Mouse (Mus musculus) 3134 (cell line): ENCODE measurements around the gene Glipr1l2.
"Not testable (repeated sequence)": the region's sequence is repeated elsewhere in the genome, so short reads cannot be mapped to it uniquely, and the experiment has no call there.

Source experiments
- DNase-seq: peaks from one replicate; pipeline ENCODE4 v3.0.0-alpha.2; 2011; ENCODE audit warnings: low spot score; ENCODE audit not compliant: insufficient read length; ENCODE audit errors: extremely low read depth

Glipr1l2 gene

GRCm38 (mm10) chr10:112083157-112083556, at the start of gene Glipr1l2:
Glipr1l2 (plus strand) TSS chr10:112083354.
- no peak for DNase-seq

- DNase-seq: not testable (repeated sequence)
Measured at GRCm38 (mm10) chr10:112043523-112043922, 39.6 kb upstream of the Glipr1l2 start.

DNA sequence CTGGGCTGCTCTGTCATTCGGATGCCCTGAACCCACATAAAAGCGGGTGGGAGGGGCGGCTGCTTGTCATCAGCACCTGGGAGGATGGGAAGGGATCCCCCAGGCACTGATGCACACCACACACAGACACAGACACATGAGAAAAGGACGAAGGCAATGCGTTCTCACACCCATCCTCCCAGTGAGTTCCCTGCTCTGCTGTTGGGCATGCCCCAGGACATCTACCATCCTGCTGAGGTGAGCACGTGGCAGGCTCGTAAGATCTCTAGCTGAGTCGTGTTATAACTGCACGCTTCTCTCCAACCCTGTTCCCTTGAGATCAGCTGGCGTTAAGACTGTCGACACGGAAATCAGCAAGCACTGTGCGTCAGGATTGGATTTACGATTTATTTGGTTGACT, 38.9 kb upstream of the Glipr1l2 start:
- DNase-seq: not testable (repeated sequence)

DNA sequence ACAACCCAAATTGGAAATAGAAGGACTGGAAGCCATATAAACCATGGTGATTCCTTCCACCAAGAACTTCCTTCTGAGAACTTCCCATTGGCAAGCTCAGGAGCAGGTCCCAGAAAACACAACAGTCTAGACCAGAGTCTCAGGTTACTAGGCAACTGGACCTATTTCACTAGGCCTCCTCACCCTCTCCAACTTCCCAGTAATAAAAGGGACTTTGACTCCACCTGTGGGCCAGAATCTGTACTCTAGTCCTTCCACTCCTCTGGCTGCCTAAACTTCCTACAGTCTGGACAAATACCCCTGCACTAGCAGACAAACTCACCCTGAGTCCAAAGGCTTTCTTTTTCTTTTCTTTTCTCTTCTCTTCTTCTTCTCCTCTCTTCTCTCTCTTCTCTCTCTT, 31.9 kb upstream of the Glipr1l2 start:
- no peak for DNase-seq

- DNase-seq: not testable (repeated sequence)
Measured at GRCm38 (mm10) chr10:112051956-112052355, 31.2 kb upstream of the Glipr1l2 start.

GRCm38 (mm10) chr10:112059702-112060582, 23.2 kb upstream of the Glipr1l2 start, which contains the start of gene Glipr1l1:
Glipr1l1 (plus strand) TSS chr10:112060189.
- no peak for DNase-seq

GRCm38 (mm10) chr10:112060583-112060934, 22.6 kb upstream of the Glipr1l2 start:
- DNase-seq: not testable (repeated sequence)

DNA sequence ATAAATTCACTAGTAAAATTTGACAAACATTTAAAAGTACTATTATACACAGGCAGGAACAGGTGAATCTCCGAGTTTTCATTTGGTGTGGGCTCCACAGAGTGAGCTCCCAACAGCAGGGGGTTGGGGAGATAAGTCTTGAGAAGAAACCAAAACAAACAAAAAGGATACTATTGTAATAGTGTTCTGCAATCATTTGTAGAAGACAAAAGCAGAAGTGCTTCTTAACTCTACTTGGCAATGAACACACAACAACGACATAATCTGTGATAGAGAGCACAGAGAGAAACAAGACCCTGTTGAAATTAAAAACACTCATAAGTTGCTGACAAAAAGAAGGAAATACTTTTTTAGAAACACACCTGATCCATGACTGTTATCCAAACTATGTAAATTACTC, 3.1 kb upstream of the Glipr1l2 start:
- DNase-seq: no peak

DNA sequence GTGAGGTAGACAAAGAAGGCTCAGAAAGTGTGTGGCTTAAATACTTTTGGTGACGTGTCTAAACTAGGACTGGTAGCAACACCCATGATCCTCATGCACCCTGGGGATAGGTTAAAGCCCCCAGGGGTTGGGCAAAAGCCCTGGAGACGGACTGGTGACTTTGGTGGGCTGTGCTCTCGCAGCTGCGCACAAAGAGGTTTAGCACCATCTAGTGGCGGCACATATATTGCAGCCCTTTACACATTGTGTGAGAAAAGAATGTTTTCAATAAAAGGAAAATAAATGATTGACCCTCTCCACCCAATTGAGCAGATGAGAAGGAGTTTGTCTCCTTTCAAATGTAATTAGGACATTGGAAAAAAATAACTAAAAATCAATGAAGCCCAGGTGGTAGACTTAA, 22.6 kb downstream of the Glipr1l2 start:
- DNase-seq: peak; percentile 18

DNA sequence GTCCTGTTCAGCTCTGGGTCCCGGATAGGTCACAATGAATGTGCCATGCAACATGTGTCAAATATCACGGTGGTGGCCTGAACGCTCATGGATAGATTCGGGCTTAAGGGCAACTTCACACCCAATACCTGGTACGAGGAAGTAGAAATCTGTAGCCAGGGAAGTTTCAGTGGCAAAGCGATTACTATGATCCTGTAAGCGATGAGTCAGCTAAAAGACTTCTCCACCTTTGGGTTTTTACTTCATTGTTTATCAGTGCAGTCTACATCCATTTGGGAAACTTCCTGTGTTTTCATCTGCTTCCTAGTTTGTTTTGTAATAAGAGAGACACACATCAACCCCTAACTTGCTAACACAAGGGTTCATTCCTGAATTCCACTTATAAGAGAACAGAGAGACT, 27.2 kb downstream of the Glipr1l2 start:
- no peak for DNase-seq

GRCm38 (mm10) chr10:112125090-112125489, 41.9 kb downstream of the Glipr1l2 start:
- DNase-seq: not testable (repeated sequence)

GRCm38 (mm10) chr10:112127682-112128230, 44.6 kb downstream of the Glipr1l2 start:
- not testable (repeated sequence) for DNase-seq

GRCm38 (mm10) chr10:112132194-112132593, 49.0 kb downstream of the Glipr1l2 start:
- no peak for DNase-seq

DNA sequence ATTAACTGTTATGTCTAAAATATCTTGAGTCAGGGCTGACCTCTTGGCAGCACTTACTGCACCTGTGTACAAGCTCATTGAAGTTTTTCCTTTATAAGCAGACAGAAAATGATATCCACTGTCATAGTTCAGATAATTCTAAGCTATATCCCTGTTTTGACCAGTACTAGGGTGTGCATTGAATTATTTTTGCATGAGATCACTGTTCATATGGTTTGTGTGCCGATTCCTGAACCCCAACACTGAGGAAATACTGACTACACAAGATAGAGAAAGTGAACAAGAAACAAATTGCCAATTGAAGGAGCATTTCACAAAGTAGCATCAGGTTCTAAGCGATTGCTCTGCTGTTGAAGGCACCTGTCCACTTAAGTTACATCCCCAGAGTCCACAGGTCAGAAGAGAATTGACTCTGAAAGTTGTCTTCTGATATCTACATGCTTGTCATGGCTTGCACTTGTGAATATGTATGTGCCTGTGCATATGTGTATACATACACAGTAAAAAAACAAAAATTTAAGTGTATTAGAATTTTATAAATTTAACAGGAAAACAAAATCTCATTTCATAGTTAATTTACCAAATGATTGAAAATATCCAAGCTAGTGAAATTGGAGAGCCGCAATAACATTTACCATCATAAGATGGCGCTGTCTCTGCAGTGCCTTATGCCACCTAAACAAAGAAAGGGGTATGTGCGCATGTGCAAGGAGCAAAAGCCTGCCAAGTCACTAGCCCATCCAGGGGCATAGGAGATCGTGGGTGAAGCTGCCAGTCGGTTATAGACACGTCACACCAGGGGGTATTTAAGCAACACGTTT, 55.1 kb downstream of the Glipr1l2 start:
- DNase-seq: no peak

- no peak for DNase-seq
Measured at GRCm38 (mm10) chr10:112138871-112139430, 55.8 kb downstream of the Glipr1l2 start.

DNA sequence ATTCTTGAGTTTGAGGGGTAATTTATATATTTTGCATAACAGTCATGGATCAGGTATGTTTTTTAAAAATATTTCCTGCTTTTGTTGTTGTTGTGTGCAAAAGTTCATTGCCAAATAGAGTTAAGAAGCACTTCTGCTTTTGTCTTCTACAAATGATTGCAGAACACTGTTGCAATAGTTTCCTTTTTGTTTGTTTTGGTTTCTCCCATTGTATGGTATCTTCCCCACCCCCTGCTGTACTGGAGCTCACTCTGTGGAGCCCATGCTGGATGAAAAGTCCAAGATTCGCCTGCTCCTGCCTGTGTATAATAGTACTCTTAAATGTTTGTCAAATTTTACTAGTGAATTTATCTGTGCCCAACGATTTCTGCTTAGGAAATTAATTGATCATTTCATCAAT, 56.7 kb downstream of the Glipr1l2 start:
- DNase-seq: no peak
